Mouse (Mus musculus): ENCODE data around the gene Kif3a. TPM values are rescaled to one million over a fixed set of nuclear protein-coding genes. Genes with fewer than 3 reads are reported as not detected.

The Kif3a gene
- total RNA-seq, 2 experiments from 2014 or later = 137 to 147 TPM

DNA sequence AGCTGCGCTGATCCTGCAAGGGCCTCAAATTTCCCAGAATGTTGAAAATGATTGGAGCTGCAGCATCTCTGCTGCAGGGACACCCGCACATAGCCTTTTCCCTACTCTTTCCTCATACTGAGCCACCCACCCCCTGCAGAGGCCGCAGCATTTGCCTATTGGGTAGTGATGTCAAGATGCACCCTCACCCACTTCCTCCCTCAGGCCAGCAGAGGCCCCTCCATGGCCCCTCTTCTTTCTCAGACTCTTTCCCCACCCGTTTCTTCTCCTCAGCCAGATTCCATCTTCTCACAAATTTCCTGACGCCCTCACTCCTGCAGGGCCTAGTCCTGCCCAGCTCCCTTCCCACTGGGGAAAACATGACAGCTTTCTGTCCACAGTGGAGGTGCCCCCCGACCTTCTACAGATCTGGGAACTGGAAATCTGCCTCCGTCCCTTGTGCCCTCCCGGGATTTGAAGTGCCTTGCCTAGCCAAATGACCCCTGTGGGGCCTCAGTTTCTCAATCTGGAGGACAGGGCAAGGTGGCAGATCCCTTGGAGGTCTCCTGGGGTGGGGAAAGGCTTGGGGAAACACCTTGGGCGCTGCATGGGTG, 68.5 kb downstream of the Kif3a start:
- intact Hi-C loops (cut with DNase I) = no loop called here
- no peak for DNase-seq (ENCODE audit: low spot score in 2 of 2)

DNA sequence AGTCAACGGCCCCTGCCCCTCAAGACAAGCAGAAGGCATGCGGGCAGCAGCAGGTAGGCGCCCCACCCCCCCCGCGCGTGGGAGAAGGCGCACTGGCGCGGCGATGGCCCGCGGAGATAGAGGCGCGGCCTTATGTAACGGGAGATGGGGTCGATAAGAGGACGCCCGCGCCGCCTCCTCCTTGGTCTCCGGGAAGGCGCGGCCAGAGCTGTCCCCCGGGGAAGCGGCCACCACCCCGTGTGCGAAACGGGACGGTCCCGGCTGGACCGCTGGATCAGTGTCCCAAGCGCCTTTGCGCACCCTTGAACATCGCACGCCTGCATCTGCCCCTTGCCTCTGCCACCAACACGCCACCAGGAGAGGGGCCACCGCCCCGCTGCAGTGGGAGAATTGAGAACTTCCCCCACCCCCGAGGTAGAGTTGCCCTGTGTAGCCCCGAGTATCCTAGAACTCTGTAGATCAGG, 69.0 kb downstream of the Kif3a start:
- peak in 1 of 2 experiments; percentile 23 for DNase-seq (ENCODE audit: low spot score in 2 of 2)
- intact Hi-C loops (cut with DNase I) = no loop called here

DNA sequence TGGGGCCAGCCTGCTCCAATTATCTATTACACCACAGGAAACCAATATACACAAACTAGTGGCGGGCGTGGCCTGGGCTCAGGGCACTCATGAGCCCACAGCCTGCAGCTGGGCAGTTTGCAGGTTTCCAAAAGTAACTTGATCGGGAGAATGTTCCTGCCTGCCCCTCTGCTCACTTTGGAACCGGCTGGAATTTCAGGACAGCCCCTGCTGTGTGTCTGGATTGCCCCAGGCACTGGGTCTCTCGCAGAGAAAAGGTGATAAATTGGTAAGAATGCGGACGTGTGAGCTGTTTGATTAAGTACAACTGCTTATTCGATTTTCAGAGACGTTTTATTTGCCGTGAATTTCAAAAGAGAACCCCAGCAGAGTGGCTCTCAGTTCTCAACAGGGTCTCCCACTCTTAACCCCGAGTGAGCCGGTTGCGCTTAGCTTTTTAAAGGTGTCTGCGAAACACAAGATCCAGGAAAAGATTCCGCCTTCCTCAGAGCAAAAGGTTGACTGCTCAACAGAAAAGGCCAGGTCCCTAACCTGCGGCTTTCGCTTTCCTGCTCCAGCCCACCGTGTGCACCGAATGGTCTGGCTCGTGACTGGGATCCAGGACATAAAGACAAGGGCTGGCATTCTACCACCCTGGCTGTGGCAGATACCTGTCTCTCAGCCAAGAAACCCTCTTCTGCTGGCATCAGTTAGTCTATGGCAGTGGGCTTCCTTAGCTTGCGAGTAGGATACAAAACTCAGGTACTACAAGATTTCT, 70.0 kb downstream of the Kif3a start:
- intact Hi-C loops (cut with DNase I) = no loop called here
- no peak for DNase-seq (ENCODE audit: low spot score in 2 of 2)

DNA sequence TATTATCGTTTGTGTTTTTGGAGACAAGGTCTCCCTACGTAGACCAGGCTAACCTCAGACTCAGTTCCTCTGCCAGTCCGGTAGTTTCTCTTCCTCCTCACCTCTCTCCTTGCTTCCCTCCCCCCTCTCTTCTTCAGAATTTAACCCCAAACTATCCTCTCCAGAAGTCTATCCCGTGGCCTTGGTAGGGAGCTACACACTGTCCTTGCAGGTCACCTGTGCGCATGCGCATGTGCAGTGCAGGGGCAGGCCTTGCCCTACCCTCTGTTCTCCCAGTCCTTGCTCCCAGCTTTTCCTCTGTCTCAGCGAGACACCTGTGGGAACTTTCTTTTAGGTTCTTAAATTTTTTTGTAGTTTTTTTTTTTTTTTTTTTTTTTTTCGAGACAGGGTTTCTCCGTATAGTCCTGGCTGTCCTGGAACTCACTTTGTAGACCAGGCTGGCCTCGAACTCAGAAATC, 70.7 kb downstream of the Kif3a start:
- DNase-seq (ENCODE audit: low spot score in 2 of 2) = no peak
- intact Hi-C loops (cut with DNase I) = no loop called here

DNA sequence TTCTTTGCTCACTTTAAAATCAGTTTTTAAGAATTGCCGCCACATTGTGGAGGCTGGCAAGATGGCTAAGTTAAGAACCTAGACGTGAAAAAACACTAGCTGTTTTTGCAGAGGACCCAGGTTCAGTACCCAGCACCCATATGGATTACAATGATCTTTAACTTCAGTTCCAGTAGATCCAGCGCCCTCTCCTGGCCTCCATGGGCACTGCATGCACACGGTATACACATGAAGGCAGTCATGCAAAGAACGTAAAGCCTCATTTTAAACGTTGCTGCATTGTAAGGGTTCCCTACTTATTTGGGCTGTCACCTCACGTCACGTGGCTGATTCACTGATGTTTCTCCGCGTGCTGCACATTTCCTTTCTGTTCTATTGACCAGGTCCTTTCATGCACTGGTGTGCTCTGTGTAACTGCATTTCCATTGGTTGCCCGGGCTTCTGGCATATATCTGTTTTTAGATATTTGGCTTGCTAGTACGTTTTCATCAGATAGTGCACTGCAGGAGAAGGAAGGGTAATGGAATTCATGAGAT, 75.6 kb downstream of the Kif3a start:
- intact Hi-C loops (cut with DNase I) = no loop called here
- no peak for DNase-seq (ENCODE audit: low spot score in 2 of 2)

DNA sequence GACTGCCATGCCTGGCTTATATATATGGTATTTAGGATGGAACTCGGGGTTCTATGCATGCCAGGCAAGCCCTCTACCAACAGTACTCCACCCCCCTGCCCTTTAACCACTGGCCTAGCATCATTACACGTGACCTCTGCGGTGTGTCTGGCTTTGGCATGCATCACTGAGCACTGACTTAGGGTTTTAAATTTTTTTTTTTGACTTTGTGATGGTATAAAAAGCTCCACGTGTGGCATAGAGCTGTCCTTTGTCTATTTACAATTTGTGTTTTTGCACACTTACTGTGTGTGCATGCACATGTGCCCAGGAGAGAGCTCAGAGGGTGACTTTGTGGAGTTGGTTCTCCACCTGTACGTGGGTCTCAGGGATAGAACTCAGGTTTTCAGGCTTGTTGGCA, 76.8 kb downstream of the Kif3a start:
- intact Hi-C loops (cut with DNase I) = no loop called here
- no peak for DNase-seq (ENCODE audit: low spot score in 2 of 2)

DNA sequence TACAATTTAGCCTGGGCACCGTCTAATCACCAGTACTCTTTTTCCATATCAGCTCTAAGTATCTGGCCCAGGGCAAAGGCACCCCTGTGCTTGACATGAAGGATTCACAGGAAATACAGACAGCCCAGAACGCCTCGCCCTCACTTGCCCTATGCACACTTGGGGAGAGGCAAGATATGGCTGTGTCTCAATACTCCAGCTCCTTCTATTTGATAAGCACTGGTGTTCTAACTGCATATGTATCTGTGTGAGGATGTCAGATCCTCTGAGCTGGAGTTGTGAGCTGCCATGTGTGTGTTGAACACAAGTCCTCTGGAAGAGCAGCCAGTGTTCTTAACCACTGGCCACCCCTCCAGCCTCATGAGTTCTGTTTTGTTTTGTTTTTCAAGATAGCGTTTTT, 84.3 kb downstream of the Kif3a start:
- intact Hi-C loops (cut with DNase I) = no loop called here
- DNase-seq (ENCODE audit: low spot score in 2 of 2) = no peak

Other genes with a start within 250 kb of the Kif3a start
- 1 to 10 TPM; 8.6 to 9.4 TPM for gene Zcchc10, start 242.7 kb upstream of the Kif3a start, total RNA-seq (2021)
- 100 to 1,000 TPM; 161 to 169 TPM for gene Aff4, start 216.5 kb upstream of the Kif3a start, total RNA-seq (2021)
- gene Leap2, start 144.2 kb upstream of the Kif3a start, total RNA-seq (2021) = not detected
- gene Uqcrq, start 136.5 kb upstream of the Kif3a start, total RNA-seq (2021) = 100 to 1,000 TPM; 556 to 597 TPM
- gene Gdf9, start 136.4 kb upstream of the Kif3a start, total RNA-seq (2021) = 1 to 10 TPM in 1 of 2 experiments, under 1 TPM in 1; 0.55 to 1.1 TPM
- not detected for gene Gm10447, start 110.3 kb upstream of the Kif3a start, total RNA-seq (2021)
- gene Shroom1, start 110.2 kb upstream of the Kif3a start, total RNA-seq (2021) = 1 to 10 TPM; 3.8 to 4.6 TPM
- gene Gm9837, start 96.9 kb upstream of the Kif3a start, total RNA-seq (2021) = under 1 TPM in 1 of 2 experiments, not detected in 1; 0.51 TPM
- 1 to 10 TPM; 2.2 to 3.6 TPM for gene Gm9945, start 87.2 kb upstream of the Kif3a start, total RNA-seq (2021)
- gene Sowaha, start 87.1 kb upstream of the Kif3a start, total RNA-seq (2021) = 10 to 100 TPM; 71.5 to 74.7 TPM
- gene Sept8, start 48.1 kb upstream of the Kif3a start, total RNA-seq (2021) = 100 to 1,000 TPM; 253 to 267 TPM
- gene Il4, start 51.3 kb downstream of the Kif3a start, total RNA-seq (2021) = not detected
- not detected for gene Il13, start 67.3 kb downstream of the Kif3a start, total RNA-seq (2021)
- 1 to 10 TPM; 8.2 to 9.0 TPM for gene Rad50, start 139.9 kb downstream of the Kif3a start, total RNA-seq (2021)
- not detected for gene Il5, start 153.4 kb downstream of the Kif3a start, total RNA-seq (2021)
- 1 to 10 TPM; 4.5 to 5.5 TPM for gene Irf1, start 202.6 kb downstream of the Kif3a start, total RNA-seq (2021)
- gene Gm17334, start 205.8 kb downstream of the Kif3a start, total RNA-seq (2021) = under 1 TPM in 1 of 2 experiments, not detected in 1; 0.51 TPM

All from left cerebral cortex, postnatal 14 days (tissue).